Comparison of ENCODE assay signal across 11 mouse cellular contexts in genomic region chr10:58663417-58663816, GRCm38 (mm10). TPM values are rescaled to one million over a fixed set of nuclear protein-coding genes. Genes with fewer than 3 reads are reported as not detected.
DNase-seq lines count a peak whose midpoint lies in the region; TF ChIP-seq lines count a peak whose summit lies in the region.
"Had no signal": no experiment of that assay in that cellular context is flagged by ENCODE, and none has a peak within 500 bp of the region (broad histone marks: within the 10 kb centered on the region; RNA-seq: fewer than 3 reads in every experiment).

No protein-coding gene starts in this region.

- intact Hi-C loops in heart, postnatal 36 days (cut with DNase I), result no loop called here

- DNase-seq in adrenal gland, postnatal 14 days, result peak; percentile 57
- DNase-seq in adrenal gland, adult 8-10 months, result no peak
- peak; percentile 45 to 59 for DNase-seq in layer of hippocampus, postnatal 10 days (ENCODE audit: low spot score in 2 of 2)
- no peak for DNase-seq in layer of hippocampus, adult 9-10 months (ENCODE audit: low spot score)
- peak; percentile 41 for DNase-seq in brain, embryonic 14.5 days (ENCODE audit: low read depth)
- peak; percentile 42 to 61 for DNase-seq in heart, postnatal 36 days
- DNase-seq in T-cell, adult 2 months (ENCODE audit: low spot score), result no peak
- no peak for DNase-seq in embryo, embryonic 11 days

- no peak for TF ChIP-seq POLR2A in brain, embryonic 14.5 days (IDR thresholded peaks at IDR 0.05; ENCODE audit: borderline replicate concordance, extremely low read depth, insufficient read depth, insufficient read length, poor library complexity, severe bottlenecking)

- TF ChIP-seq CTCF in brain, embryonic 14.5 days (IDR thresholded peaks at IDR 0.05; ENCODE audit: borderline replicate concordance, extremely low read depth, insufficient read depth, insufficient read length), result no peak

RNA-seq across cellular contexts. Expression of gene Edar, which starts 12.0 kb away (rescaled TPM):
- total RNA-seq in adrenal gland, postnatal 14 days (2021), result 0.11 and 0.23 TPM in 2 replicates
- total RNA-seq in adrenal gland, adult 8-10 months (2022), result 1 to 10 TPM in 2 of 4 experiments, under 1 TPM in 2; 0.15 to 2.5 (median 1.1) TPM
- under 1 TPM; 0.32 to 0.36 TPM for total RNA-seq in layer of hippocampus, postnatal 10 days (2021)
- 0.67 and 0.97 TPM in 2 replicates for polyA plus RNA-seq in brain, embryonic 14.5 days (2012; rRNA removed)
- under 1 TPM; 0.41 to 0.42 TPM for total RNA-seq in heart, postnatal 36 days (2021)
- polyA plus RNA-seq: liver, embryonic 16.5 days had no signal

RNA-seq across cellular contexts. Expression of gene Gm17542, which starts 54.6 kb away (rescaled TPM):
- not detected in 2 replicates for total RNA-seq in adrenal gland, postnatal 14 days (2021)
- not detected for total RNA-seq in adrenal gland, adult 8-10 months (2022)
- not detected for total RNA-seq in layer of hippocampus, postnatal 10 days (2021)
- polyA plus RNA-seq in brain, embryonic 14.5 days (2012; rRNA removed), result not detected in 2 replicates
- total RNA-seq in heart, postnatal 36 days (2021), result not detected
- polyA plus RNA-seq: cerebellum, adult 2 months; liver, embryonic 16.5 days; neural tube, embryonic 13.5 days had no signal

Comparison
In these comparisons a context has a peak if more than half of its experiments do, and no peak if none do; other contexts are left out.
1. DNase-seq: peak in adrenal gland, postnatal 14 days (single experiment), layer of hippocampus, postnatal 10 days (2 of 2), brain, embryonic 14.5 days (single experiment) and heart, postnatal 36 days (2 of 2); none in adrenal gland, adult 8-10 months (single experiment), layer of hippocampus, adult 9-10 months (single experiment), T-cell, adult 2 months (single experiment) and embryo, embryonic 11 days (single experiment).